Mouse (Mus musculus) heart, adult 8-10 months (tissue): ENCODE results near the gene Hnmt. TPM values are rescaled to one million over a fixed set of nuclear protein-coding genes. Genes with fewer than 3 reads are reported as not detected.

ENCODE experiments used
- total RNA-seq, 4 experiments: library from RNA; stranded (reverse); gene quantifications; 2 replicates each; pipeline ENCODE4 v1.2.4; 2022

The Hnmt gene
- total RNA-seq, 4 experiments from 2014 or later: 15.9 to 22.8 (median 19.4) TPM

Other genes with a start within 250 kb of the Hnmt start
- gene Tbpl2, start 47.2 kb upstream of the Hnmt start, total RNA-seq: not detected
- not detected for gene Il1f8, start 103.8 kb upstream of the Hnmt start, total RNA-seq
- under 1 TPM in 1 of 4 experiments, not detected in 3; 0.17 TPM for gene Il1f9, start 137.1 kb upstream of the Hnmt start, total RNA-seq
- not detected for gene Il1f6, start 166.0 kb upstream of the Hnmt start, total RNA-seq
- not detected for gene Il1f5, start 227.6 kb upstream of the Hnmt start, total RNA-seq
- not detected for gene Il1f10, start 241.8 kb upstream of the Hnmt start, total RNA-seq